Mouse (Mus musculus): ENCODE measurements around the gene Rfc5. TPM values are rescaled to one million over a fixed set of nuclear protein-coding genes. Genes with fewer than 3 reads are reported as not detected.
"Not testable (repeated sequence)": the region's sequence is repeated elsewhere in the genome, so short reads cannot be mapped to it uniquely, and the experiment has no call there.

Rfc5 gene
- polyA plus RNA-seq, 1 experiment, result 13.6 TPM

DNA sequence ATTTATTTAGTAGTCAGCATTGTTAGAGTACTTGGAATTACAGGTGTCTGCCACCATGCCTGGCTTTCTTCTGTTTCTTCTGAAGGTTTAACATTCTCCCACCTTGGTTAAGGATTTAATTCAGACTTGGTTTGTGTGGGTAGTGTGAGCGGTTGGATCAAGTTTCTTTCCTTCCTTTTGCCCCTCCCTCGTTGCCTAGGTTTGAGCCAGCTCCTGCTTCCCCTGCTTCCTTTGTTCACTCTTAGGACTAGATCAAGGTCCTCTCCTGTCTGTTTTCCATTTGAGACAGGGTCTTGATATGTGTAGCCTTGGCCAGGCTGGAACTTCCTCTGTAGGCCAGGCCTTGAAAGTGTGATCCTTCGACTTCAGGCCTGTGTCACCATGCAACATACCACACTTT, 42.6 kb downstream of the Rfc5 start:
- no peak overlapping the region for H3K4me2 ChIP-seq (ENCODE audit: low read depth)
- no peak overlapping the region for H3ac ChIP-seq (ENCODE audit: control insufficient read depth, insufficient read length)

DNA sequence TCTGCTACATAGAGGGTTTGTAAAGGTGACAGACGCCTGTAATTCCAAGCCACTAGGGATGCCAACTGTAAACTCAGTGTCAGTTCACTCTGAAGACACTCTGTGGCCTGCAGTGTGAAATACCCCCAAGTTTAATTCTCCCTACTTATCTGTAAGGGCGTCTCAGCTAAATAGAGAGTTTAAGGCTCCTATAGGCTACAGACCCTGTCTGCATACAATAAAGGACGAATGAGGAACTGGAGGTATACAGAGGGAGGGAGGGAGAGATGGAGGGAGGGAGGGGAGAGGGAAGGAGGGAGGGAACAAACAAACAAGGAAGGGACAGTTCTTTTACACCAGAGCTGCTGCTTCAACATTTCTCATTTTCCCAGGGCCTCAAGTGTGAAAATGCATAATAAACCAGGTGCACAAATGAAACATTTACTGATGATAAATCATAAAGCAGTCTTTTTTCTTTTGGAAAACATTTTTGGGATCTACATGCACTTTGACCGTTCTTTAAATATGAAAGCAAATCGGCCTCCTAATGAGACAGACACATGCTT, 43.3 kb downstream of the Rfc5 start:
- H3K36me3 ChIP-seq (ENCODE audit: control insufficient read depth, insufficient read depth), result no peaks in the 10 kb centered on the region
- H3K4me2 ChIP-seq (ENCODE audit: low read depth), result no peak overlapping the region
- TF ChIP-seq E2F4 (IDR thresholded peaks at IDR 0.05; ENCODE audit: insufficient read depth) (no peak), TCF12 (IDR thresholded peaks at IDR 0.05; ENCODE audit: insufficient read depth, poor library complexity, severe bottlenecking) (no peak)
- no peak overlapping the region for H3K4me3 ChIP-seq
- H3ac ChIP-seq (ENCODE audit: control insufficient read depth, insufficient read length), result no peak overlapping the region
- H3K27me3 ChIP-seq (ENCODE audit: control insufficient read depth, insufficient read depth, insufficient read length), result no peaks in the 10 kb centered on the region
- H3K79me2 ChIP-seq (ENCODE audit: control insufficient read depth, insufficient read depth), result no peaks in the 10 kb centered on the region

More for the DNA sequence above, 42.6 kb downstream of the Rfc5 start:
- Histone ChIP-seq H3K27me3 (ENCODE audit: control insufficient read depth, insufficient read depth, insufficient read length) (no peaks in the 10 kb centered on the region), H3K79me2 (ENCODE audit: control insufficient read depth, insufficient read depth) (no peaks in the 10 kb centered on the region), H3K36me3 (ENCODE audit: control insufficient read depth, insufficient read depth) (no peaks in the 10 kb centered on the region), H3K4me3 (no peak overlapping the region)
- TF ChIP-seq REST (IDR thresholded peaks at IDR 0.05; ENCODE audit: insufficient read depth, insufficient read length), result no peak
- no peak for TF ChIP-seq POLR2A (IDR thresholded peaks at IDR 0.05; ENCODE audit: insufficient read length, low read depth)

DNA sequence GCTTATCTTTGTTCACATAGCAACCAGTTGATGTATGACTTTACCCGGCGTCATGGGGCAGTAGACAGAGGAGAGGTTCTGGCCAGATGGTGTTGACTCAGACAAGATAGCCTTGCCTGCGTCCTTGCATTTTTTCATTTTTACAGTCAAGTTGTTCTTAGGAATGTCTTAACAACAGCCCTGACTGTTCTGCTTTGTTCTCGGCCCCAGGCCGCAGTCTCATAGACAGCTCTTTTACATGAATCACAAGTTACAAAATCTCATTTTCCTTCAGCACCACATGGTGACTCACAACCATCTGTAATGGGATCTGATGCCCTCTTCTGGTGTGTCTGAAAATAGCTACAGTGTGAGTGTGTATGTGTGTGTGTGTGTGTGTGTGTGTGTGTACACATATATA, 44.4 kb downstream of the Rfc5 start:
- not testable (repeated sequence) for H3K79me2 ChIP-seq (ENCODE audit: control insufficient read depth, insufficient read depth); H3K36me3 ChIP-seq (ENCODE audit: control insufficient read depth, insufficient read depth); H3ac ChIP-seq (ENCODE audit: control insufficient read depth, insufficient read length); H3K4me2 ChIP-seq (ENCODE audit: low read depth); H3K27me3 ChIP-seq (ENCODE audit: control insufficient read depth, insufficient read depth, insufficient read length); H3K4me3 ChIP-seq

DNA sequence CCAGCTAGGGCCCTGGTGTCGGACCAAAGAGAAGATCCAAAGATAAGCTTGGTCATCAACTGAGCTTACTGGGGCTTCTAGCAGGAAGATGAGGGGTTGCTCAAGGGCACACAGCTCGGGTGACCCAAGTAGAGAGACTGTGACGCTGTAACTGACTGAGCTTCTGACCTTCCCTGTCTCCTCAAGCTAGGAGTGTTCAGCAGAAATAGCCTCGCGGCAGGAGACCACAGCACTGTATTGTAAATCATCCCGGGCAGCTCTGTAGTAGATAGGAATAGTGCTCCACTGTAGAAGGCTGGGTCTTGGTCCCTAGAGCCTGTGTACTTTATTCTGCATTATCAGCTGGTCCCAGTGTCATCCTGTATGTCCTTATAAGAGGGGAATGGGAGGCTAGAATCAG, 47.0 kb downstream of the Rfc5 start:
- H3K79me2 ChIP-seq (ENCODE audit: control insufficient read depth, insufficient read depth), result no peaks in the 10 kb centered on the region
- H3K27me3 ChIP-seq (ENCODE audit: control insufficient read depth, insufficient read depth, insufficient read length), result no peaks in the 10 kb centered on the region
- H3K4me2 ChIP-seq (ENCODE audit: low read depth), result no peak overlapping the region
- H3K4me3 ChIP-seq, result no peak overlapping the region
- H3K36me3 ChIP-seq (ENCODE audit: control insufficient read depth, insufficient read depth), result no peaks in the 10 kb centered on the region
- no peak for TF ChIP-seq MAX (IDR thresholded peaks at IDR 0.05; ENCODE audit: low read depth)
- TF ChIP-seq POLR2A (IDR thresholded peaks at IDR 0.05; ENCODE audit: insufficient read length, low read depth), result no peak
- TF ChIP-seq REST (IDR thresholded peaks at IDR 0.05; ENCODE audit: insufficient read depth, insufficient read length), result no peak
- TF ChIP-seq E2F4 (IDR thresholded peaks at IDR 0.05; ENCODE audit: insufficient read depth), result no peak
- H3ac ChIP-seq (ENCODE audit: control insufficient read depth, insufficient read length), result no peak overlapping the region

DNA sequence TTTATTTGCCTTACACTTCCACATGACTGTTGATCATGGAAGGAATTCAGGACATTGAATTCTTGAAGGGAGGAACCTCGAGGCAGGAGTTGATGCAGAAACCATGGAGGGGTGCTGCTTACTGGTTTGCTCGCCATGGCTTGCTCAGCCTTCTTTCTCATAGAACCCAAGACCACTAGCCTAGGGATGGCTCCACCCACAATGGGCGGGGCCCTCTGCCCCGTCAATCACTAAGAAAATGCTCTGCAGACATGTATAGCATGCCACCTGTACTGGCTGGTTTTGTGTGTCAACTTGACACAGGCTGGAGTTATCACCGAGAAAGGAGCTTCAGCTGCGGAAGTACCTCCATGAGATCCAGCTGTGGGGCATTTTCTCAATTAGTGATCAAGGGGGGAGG, 48.8 kb downstream of the Rfc5 start:
- no peak overlapping the region for H3K4me3 ChIP-seq
- H3K4me2 ChIP-seq (ENCODE audit: low read depth), result no peak overlapping the region
- no peak overlapping the region for H3ac ChIP-seq (ENCODE audit: control insufficient read depth, insufficient read length)
- no peaks in the 10 kb centered on the region for H3K36me3 ChIP-seq (ENCODE audit: control insufficient read depth, insufficient read depth)
- no peaks in the 10 kb centered on the region for H3K79me2 ChIP-seq (ENCODE audit: control insufficient read depth, insufficient read depth)
- TF ChIP-seq E2F4 (IDR thresholded peaks at IDR 0.05; ENCODE audit: insufficient read depth) (no peak), TCF3 (IDR thresholded peaks at IDR 0.05; ENCODE audit: insufficient read length, low read depth) (no peak), CEBPB (IDR thresholded peaks at IDR 0.05; ENCODE audit: insufficient read depth, poor library complexity, severe bottlenecking) (no peak), USF1 (IDR thresholded peaks at IDR 0.05; ENCODE audit: low read depth) (no peak), MAX (IDR thresholded peaks at IDR 0.05; ENCODE audit: low read depth) (no peak), REST (IDR thresholded peaks at IDR 0.05; ENCODE audit: insufficient read depth, insufficient read length) (no peak), MYOG (IDR thresholded peaks at IDR 0.05; ENCODE audit: control insufficient read depth in 1 of 3, insufficient read depth in 1 of 3, insufficient read length in 2 of 3, low read depth in 2 of 3) (no peak), SRF (IDR thresholded peaks at IDR 0.05; ENCODE audit: control insufficient read depth, insufficient read length, low read depth) (no peak), MYOD1 (IDR thresholded peaks at IDR 0.05; ENCODE audit: control insufficient read depth in 1 of 3, insufficient read length in 2 of 3, low read depth in 2 of 3) (no peak), TCF12 (IDR thresholded peaks at IDR 0.05; ENCODE audit: insufficient read depth, poor library complexity, severe bottlenecking) (no peak), POLR2AphosphoS2 (IDR thresholded peaks at IDR 0.05; ENCODE audit: insufficient read length, low read depth) (no peak), POLR2A (IDR thresholded peaks at IDR 0.05; ENCODE audit: insufficient read length, low read depth) (no peak)
- no peaks in the 10 kb centered on the region for H3K27me3 ChIP-seq (ENCODE audit: control insufficient read depth, insufficient read depth, insufficient read length)

DNA sequence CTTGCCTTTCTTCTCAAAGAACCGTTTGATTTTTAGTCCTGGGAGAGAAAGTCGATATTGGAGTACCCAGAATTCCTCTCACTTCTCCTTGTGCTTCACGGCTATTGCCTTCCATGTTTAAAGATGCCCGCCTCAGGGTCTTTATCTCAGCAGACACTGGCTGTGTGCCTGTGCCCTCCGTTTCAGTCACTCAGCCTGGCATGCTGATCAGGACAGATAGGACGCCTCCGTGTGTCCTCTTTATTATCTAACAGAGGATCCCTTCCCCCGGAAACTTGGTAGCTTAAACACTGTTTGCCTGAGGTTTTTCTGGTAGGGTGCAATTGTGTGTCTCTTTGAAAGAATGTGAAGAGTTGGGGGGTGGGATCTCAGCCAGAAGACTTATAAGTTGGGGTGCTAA, 50.3 kb downstream of the Rfc5 start:
- no peak overlapping the region for H3K4me3 ChIP-seq
- no peak for TF ChIP-seq POLR2A (IDR thresholded peaks at IDR 0.05; ENCODE audit: insufficient read length, low read depth)
- no peak overlapping the region for H3K4me2 ChIP-seq (ENCODE audit: low read depth)
- no peaks in the 10 kb centered on the region for H3K36me3 ChIP-seq (ENCODE audit: control insufficient read depth, insufficient read depth)
- no peaks in the 10 kb centered on the region for H3K27me3 ChIP-seq (ENCODE audit: control insufficient read depth, insufficient read depth, insufficient read length)
- no peak overlapping the region for H3ac ChIP-seq (ENCODE audit: control insufficient read depth, insufficient read length)
- no peaks in the 10 kb centered on the region for H3K79me2 ChIP-seq (ENCODE audit: control insufficient read depth, insufficient read depth)
